Mouse (Mus musculus) retina, adult 2 months (tissue): ENCODE measurements around the gene Fbxw11.
"Not testable (repeated sequence)": the region's sequence is repeated elsewhere in the genome, so short reads cannot be mapped to it uniquely, and the experiment has no call there.

ENCODE experiments used
- DNase-seq: peaks from one replicate; pipeline ENCODE4 v3.0.0-alpha.2; 2012; ENCODE audit warnings: low read depth, low spot score

The Fbxw11 gene

DNA sequence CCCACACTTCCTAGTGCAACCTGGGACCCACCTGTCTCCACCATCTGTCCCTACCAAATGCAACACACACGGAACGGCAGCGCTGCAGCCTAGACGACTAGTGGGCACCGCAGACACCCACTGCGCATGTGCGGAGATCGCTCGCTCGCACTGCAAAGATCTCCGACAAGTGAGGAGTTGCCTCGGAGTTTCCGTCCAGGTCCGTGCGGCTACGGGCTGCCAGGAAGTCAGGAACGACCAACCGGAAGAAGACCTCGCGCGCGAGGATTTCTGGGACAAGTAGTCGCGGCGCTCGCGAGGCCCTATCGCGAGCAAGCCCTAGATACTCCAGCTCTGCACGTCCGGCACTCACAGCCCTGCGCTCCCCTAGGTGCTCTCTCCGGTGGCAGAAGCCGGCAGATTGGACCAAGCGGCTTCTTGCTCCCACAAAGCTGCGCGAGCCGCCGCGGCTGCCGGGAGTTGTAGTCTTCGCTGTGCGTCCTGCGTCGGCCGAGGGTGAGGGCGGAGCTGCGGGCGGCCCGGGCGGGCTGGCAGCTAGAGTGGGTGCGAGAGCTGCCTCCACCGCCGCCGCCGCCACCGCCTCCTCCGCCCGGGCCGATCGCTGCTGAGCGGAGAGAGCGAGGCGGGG lies at the start of gene Fbxw11:
Fbxw11 (plus strand) TSS at position 476 of the 628 bp plus-strand sequence.
- peak; percentile 85 for DNase-seq

- no peak for DNase-seq
These were observed 49.4 kb upstream of the Fbxw11 start for GRCm38 (mm10) chr11:32593081-32593480.

DNA sequence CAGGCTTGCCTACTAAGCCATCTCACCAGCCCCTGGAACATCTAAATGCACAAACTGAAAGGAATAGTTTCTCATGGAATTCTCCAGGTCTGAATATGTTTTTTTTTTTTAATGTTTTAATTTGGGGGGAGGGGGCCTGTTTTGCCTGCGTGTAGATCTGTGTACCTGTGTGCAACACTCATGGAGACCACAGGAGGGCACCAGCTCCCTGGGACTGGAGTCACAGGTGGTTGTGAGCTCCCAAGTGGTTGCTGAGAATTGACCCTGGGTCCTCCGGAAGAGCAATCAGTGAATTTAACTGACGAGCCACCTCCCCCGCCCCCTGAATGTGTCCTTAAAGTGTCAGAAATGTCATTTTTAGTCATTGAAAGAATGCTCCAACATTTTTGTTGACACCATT lies 48.4 kb upstream of the Fbxw11 start:
- DNase-seq = no peak

GRCm38 (mm10) chr11:32600371-32600770 lies 42.2 kb upstream of the Fbxw11 start:
- no peak for DNase-seq

- DNase-seq = no peak
These were observed 40.8 kb upstream of the Fbxw11 start for GRCm38 (mm10) chr11:32601528-32602323.

DNA sequence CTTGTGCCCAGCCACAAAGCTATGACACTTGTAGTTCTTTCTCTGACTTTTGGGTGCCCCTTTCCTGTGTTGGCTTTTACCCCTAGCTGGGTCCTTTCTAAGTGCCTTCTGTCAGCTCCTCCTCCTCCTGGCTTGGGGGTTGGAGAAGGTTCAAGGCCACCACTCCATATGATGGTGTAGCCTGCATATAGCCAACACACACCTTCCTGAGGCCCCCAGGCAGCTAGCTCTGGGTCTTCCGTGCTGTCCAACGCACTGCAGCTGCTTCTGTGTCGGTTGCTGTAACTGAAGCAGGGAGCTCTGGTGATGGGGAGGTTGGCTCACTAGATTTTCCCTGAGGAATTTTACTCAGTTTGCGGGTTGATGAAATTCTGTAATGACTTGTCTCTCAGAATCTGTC lies 37.9 kb upstream of the Fbxw11 start:
- no peak for DNase-seq

GRCm38 (mm10) chr11:32605131-32605860 lies 37.2 kb upstream of the Fbxw11 start:
- DNase-seq = no peak

DNA sequence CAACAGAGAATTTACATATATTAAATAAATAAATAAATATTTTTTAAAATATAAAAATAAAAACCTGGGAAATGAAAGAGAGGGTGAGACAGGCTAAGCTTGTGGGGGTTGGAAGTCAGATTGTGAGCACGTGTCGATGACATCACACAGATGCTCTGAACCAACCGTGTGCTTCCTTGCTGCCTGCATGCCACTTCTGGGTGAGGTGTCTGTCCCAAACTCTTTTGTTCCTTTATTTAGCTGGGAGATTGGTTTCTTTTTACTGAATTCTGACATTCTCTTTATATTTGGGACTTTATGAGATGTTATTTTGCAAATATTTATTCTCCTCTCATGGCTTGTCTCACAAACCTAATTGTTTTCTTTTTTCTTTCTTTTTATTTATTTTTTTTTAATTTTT lies 36.6 kb upstream of the Fbxw11 start:
- no peak for DNase-seq

DNA sequence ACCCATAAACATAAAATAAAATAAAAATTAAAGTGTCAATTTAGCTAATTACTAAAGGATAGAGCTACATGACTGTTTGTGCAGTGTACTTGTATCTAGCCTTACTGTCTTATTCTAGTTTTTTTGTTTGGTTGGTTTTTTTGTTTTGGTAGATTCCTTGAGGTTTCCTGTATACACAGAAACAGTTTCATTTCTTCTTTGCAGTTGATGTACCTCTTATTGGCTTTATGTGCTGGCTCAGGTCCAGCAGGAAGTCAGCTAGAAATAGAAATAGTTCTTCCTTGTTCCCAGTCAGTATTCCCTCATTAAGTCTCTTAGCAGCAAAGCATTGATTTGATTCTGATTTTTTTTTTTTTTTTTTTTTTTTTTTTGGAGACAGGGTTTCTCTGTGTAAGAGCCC lies 35.2 kb upstream of the Fbxw11 start:
- no peak for DNase-seq

DNA sequence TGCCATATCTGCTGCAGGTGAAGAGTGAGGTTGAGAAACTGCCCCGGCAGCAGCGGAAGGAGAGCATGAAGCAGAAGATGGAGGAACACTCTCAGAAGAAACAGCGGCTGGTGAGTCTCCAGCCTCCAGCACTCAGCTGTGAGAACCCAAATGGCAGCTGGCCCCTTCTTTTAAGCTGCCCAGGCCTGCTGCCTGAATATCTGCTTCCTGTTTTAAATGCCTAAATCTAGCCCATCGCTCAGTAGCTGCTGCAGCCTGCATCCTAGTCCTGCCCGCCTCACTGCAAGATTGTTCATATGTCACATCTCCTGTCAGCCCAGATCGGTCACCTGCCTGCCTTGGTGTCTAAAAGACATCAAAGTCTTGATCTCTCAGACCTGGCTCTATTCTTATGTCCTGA lies 31.9 kb upstream of the Fbxw11 start:
- DNase-seq = no peak

- DNase-seq = no peak
These were observed 30.2 kb upstream of the Fbxw11 start for GRCm38 (mm10) chr11:32612304-32612703.

GRCm38 (mm10) chr11:32614463-32614862 lies 28.1 kb upstream of the Fbxw11 start:
- DNase-seq = no peak

- no peak for DNase-seq
These were observed 27.0 kb upstream of the Fbxw11 start for GRCm38 (mm10) chr11:32615561-32615960.

GRCm38 (mm10) chr11:32616091-32616490 lies 26.4 kb upstream of the Fbxw11 start:
- no peak for DNase-seq

DNA sequence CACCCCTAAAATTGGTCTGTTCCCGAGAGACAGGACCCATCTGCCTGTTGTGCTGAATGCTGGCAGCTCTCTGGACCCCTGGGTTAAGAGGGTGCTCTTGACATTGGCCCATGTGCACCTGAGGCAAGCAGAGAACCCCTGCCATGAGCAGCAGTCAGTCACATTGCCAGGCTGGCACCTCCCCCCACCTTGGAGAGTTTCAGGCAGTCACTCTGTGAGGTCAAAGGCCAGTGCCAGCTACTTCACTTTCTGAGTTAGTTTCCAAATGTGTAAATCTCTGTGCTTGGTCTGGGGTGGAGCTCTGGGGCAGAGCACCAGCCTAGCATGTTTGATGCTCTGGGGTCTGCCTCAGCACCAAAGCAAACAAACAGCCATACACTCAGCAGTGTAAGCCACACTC lies 24.5 kb upstream of the Fbxw11 start:
- no peak for DNase-seq

GRCm38 (mm10) chr11:32618641-32619040 lies 23.9 kb upstream of the Fbxw11 start:
- DNase-seq = not testable (repeated sequence)

- no peak for DNase-seq
These were observed 23.2 kb upstream of the Fbxw11 start for GRCm38 (mm10) chr11:32619257-32619816.

- no peak for DNase-seq
These were observed 22.6 kb upstream of the Fbxw11 start for GRCm38 (mm10) chr11:32619866-32620456.

DNA sequence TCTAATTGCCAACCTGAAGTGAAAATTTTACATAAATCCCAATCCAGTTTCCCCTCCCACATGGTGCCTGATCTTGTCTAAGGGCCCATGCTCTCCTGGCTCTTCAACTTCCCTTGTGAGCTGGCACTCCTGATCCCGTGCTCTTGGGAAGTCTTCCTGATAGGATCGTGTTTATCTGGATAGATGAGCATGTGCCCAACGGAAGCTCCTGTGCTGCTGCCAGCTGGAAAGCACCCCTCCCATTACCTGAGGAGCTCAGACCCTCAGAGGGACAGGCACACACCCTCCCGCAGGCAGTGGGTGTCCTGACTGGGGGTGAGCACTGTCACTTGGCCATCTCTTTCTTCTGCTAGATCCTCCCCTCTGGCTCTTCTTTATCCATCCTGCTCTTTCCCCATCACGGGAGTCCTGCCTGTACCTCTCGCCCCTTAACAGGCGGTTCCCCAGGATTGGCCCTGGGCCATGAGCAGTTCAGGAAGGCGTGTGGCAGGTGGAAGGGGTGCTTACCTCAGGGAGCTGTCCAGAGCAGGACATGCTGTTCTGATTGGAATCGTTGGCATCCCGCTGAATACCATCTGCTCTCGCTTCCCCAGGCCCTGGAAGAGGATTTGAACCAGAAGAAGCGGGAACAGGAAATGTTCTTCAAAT lies 20.6 kb upstream of the Fbxw11 start:
- no peak for DNase-seq

- no peak for DNase-seq
These were observed 19.9 kb upstream of the Fbxw11 start for GRCm38 (mm10) chr11:32622479-32623190.

- no peak for DNase-seq
These were observed 19.3 kb upstream of the Fbxw11 start for GRCm38 (mm10) chr11:32623236-32623635.
